ENCODE assay signal across 8 mouse cellular contexts in the genomic region with DNA sequence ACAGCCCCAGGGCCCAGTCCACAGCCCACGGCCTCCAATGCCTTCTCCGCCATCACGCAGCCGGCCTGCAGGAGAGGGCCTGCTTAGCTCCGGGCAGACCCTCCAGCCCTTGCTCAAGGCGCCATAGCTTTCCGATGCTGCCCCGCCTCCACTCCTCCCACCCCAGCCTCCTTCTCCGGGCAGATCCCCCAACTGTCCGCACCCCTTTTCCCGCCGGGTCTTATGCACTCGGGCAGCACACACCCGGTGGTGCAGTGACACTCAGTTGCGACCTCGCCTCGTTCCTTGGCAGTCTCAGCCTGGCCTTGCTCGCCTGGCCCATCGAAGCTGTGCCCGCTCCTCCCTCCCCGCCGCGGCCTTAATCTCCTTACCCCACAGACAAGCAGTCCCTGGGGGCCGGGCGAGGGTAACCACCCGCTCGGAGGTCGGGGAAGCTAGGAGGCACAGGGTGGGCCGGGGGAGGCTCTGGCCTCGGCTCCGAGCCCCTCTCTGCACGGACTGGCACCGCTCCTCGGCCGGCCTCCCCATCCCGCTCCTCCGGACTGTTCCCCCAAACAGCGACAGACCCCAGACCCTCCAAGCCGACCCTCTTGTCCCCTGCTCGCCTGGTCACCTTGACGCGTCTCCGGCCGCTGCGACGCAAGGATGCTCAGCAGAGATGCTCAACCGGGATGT. TPM values are rescaled to one million over a fixed set of nuclear protein-coding genes. Genes with fewer than 3 reads are reported as not detected.
A peak's percentile ranks its signal among the peaks of the same experiment; 100 is the strongest.
DNase-seq lines count a peak whose midpoint lies in the region; ATAC-seq and TF ChIP-seq lines count a peak whose summit lies in the region.

No protein-coding gene starts in this region.

- peak; percentile 28 for ATAC-seq in heart, embryonic 11.5 days (replicated peaks; ENCODE audit: insufficient number of reproducible peaks, low FRiP score, low TSS enrichment)
- ATAC-seq in heart, embryonic 16.5 days (replicated peaks; ENCODE audit: extremely low read depth, insufficient read depth, low FRiP score), result no peak; the same call in 1 of the 2 replicates
- ATAC-seq in liver, embryonic 16.5 days (ENCODE audit: low read depth), result peak; percentile 28

- peak overlapping the region; percentile 81 for H3K9ac ChIP-seq in heart, embryonic 11.5 days (ENCODE audit: low read depth, low read length)
- H3K9ac ChIP-seq in ES-E14 (ENCODE audit: insufficient read depth, low read depth, low read length, poor library complexity, severe bottlenecking), result peak overlapping the region; percentile 53
- peak overlapping the region; percentile 71 for H3K9ac ChIP-seq in heart, embryonic 16.5 days (ENCODE audit: low read length)
- peak overlapping the region; percentile 95 for H3K9ac ChIP-seq in liver, embryonic 16.5 days (ENCODE audit: low read depth, low read length)

- H3K4me2 ChIP-seq in heart, embryonic 11.5 days, result peak overlapping the region; percentile 98
- H3K4me2 ChIP-seq in heart, embryonic 16.5 days (ENCODE audit: low read depth, low read length), result peak overlapping the region; percentile 95
- peak overlapping the region; percentile 88 for H3K4me2 ChIP-seq in liver, embryonic 16.5 days (ENCODE audit: low read depth, low read length)

- WGBS in heart, embryonic 11.5 days (ENCODE audit: insufficient replicate concordance), result under 1% methylated on average over 44 of the region's 47 CpGs
- under 1% methylated on average over 47 of the region's 47 CpGs for WGBS in heart, embryonic 16.5 days
- 2% methylated on average over 47 of the region's 47 CpGs for WGBS in liver, embryonic 16.5 days (ENCODE audit: insufficient replicate concordance)

- no peak for DNase-seq in heart, postnatal 10 days
- DNase-seq in ES-E14 (ENCODE audit: low read depth, low spot score), result no peak
- peak; percentile 43 to 48 for DNase-seq in cerebellum, postnatal 36 days
- DNase-seq in retina, postnatal 1 day, result peak; percentile 79
- no peak for DNase-seq in urinary bladder, adult 2 months (ENCODE audit: low spot score)

- peaks cover 3% of the 10 kb centered on the region for H3K36me3 ChIP-seq in heart, embryonic 11.5 days (ENCODE audit: control insufficient read depth, insufficient read depth, low read length)
- H3K36me3 ChIP-seq in ES-E14 (ENCODE audit: control insufficient read depth, insufficient read depth, low read length, poor library complexity, severe bottlenecking), result no peaks in the 10 kb centered on the region
- peaks cover 8% of the 10 kb centered on the region for H3K36me3 ChIP-seq in heart, embryonic 16.5 days (ENCODE audit: control insufficient read depth, insufficient read depth)
- peaks cover 14% of the 10 kb centered on the region for H3K36me3 ChIP-seq in liver, embryonic 16.5 days (ENCODE audit: control insufficient read depth, insufficient read depth)

- intact Hi-C loops in heart, postnatal 10 days (cut with DNase I), result no loop called here

- H3K27ac ChIP-seq in heart, embryonic 11.5 days (ENCODE audit: low read depth, low read length), result peak overlapping the region; percentile 72
- H3K27ac ChIP-seq in ES-E14 (ENCODE audit: insufficient read depth, low read depth, low read length, poor library complexity, severe bottlenecking), result no peak overlapping the region
- H3K27ac ChIP-seq in heart, embryonic 16.5 days (ENCODE audit: low read length), result no peak overlapping the region
- peak overlapping the region; percentile 96 for H3K27ac ChIP-seq in liver, embryonic 16.5 days (ENCODE audit: low read length)

- in situ Hi-C loops in ES-E14 (cut with MboI; ENCODE audit: low sequenced_read_pairs in 2 of 2, unreplicated experiment in 2 of 2), result no loop called here

- no peaks in the 10 kb centered on the region for H3K9me3 ChIP-seq in heart, embryonic 11.5 days (replicated peaks; ENCODE audit: control insufficient read depth, low read length)
- no peaks in the 10 kb centered on the region for H3K9me3 ChIP-seq in ES-E14 (ENCODE audit: control insufficient read depth, insufficient read depth, low read depth, low read length)
- H3K9me3 ChIP-seq in heart, embryonic 16.5 days (replicated peaks; ENCODE audit: control insufficient read depth, low read length), result no peaks in the 10 kb centered on the region
- no peaks in the 10 kb centered on the region for H3K9me3 ChIP-seq in liver, embryonic 16.5 days (replicated peaks; ENCODE audit: control insufficient read depth, low read length)

- peaks cover 21% of the 10 kb centered on the region for H3K4me1 ChIP-seq in heart, embryonic 11.5 days (ENCODE audit: control insufficient read depth, insufficient read depth, low read length)
- H3K4me1 ChIP-seq in ES-E14 (ENCODE audit: control insufficient read depth in 2 of 2, insufficient read depth in 2 of 2, low read length in 2 of 2, poor library complexity in 1 of 2), result peaks cover 0 to 17% of the 10 kb centered on the region in 2 experiments; a peak in 1 of 4 replicates
- H3K4me1 ChIP-seq in heart, embryonic 16.5 days (ENCODE audit: control insufficient read depth, insufficient read depth, low read length), result peaks cover 18% of the 10 kb centered on the region
- peaks cover 34% of the 10 kb centered on the region for H3K4me1 ChIP-seq in liver, embryonic 16.5 days (ENCODE audit: control insufficient read depth, low read depth, low read length)

- peaks cover 11% of the 10 kb centered on the region for H3K27me3 ChIP-seq in heart, embryonic 11.5 days (ENCODE audit: control insufficient read depth, insufficient read depth, low read length)
- H3K27me3 ChIP-seq in heart, embryonic 16.5 days (ENCODE audit: control insufficient read depth, insufficient read depth, low read length), result peaks cover 4% of the 10 kb centered on the region; the same call in 1 of the 2 replicates
- H3K27me3 ChIP-seq in liver, embryonic 16.5 days (ENCODE audit: control insufficient read depth, insufficient read depth, low read depth, low read length), result no peaks in the 10 kb centered on the region; the same call in 1 of the 2 replicates

- H3K4me3 ChIP-seq in heart, embryonic 11.5 days (ENCODE audit: low read depth, low read length), result peak overlapping the region; percentile 72
- peak overlapping the region; percentile 64 to 78 for H3K4me3 ChIP-seq in ES-E14 (ENCODE audit: insufficient read depth in 1 of 2, low read depth in 1 of 2, low read length in 2 of 2, poor library complexity in 1 of 2, severe bottlenecking in 1 of 2)
- H3K4me3 ChIP-seq in heart, embryonic 16.5 days (ENCODE audit: low read length), result peak overlapping the region; percentile 69
- peak overlapping the region; percentile 75 for H3K4me3 ChIP-seq in liver, embryonic 16.5 days (ENCODE audit: low read depth, low read length)

TF ChIP-seq in ES-E14, 5 proteins besides CTCF, POLR2A, EP300 and RAD21:
- TF ChIP-seq CHD2 (IDR thresholded peaks at IDR 0.05; ENCODE audit: low read depth, low read length) (no peak), HCFC1 (IDR thresholded peaks at IDR 0.05; ENCODE audit: borderline replicate concordance, insufficient read depth, low read length) (no peak), ZC3H11A (IDR thresholded peaks at IDR 0.05; ENCODE audit: borderline replicate concordance, low read depth, low read length) (no peak)

RNA-seq across cellular contexts. Expression of a gene that starts 0.9 kb away (rescaled TPM):
- 2.7 and 3.3 TPM in 2 replicates for polyA plus RNA-seq in heart, embryonic 11.5 days (2014; fragmentation: Nextera tagmentation; extraction: Ambion mirVana)
- 1 to 10 TPM; 1.0 to 1.5 TPM for total RNA-seq in heart, postnatal 10 days (2021)
- 0.45 and 0.53 TPM in 2 replicates for total RNA-seq in ES-E14 (2012; rRNA removed)
- 1.9 and 2.5 TPM in 2 replicates for polyA plus RNA-seq in heart, embryonic 16.5 days (2015; fragmentation: Nextera tagmentation; extraction: Ambion mirVana)
- 16.0 and 17.9 TPM in 2 replicates for polyA plus RNA-seq in liver, embryonic 16.5 days (2015; fragmentation: Nextera tagmentation; extraction: Ambion mirVana)
- 7.6 and 8.9 TPM in 2 replicates for polyA plus RNA-seq in urinary bladder, adult 2 months (2012; rRNA removed)

RNA-seq across cellular contexts. Expression of a gene that starts 17.9 kb away (rescaled TPM):
- polyA plus RNA-seq in heart, embryonic 11.5 days (2014; fragmentation: Nextera tagmentation; extraction: Ambion mirVana), result 15.3 and 15.9 TPM in 2 replicates
- 10 to 100 TPM; 10.0 to 11.1 TPM for total RNA-seq in heart, postnatal 10 days (2021)
- 29.1 and 38.3 TPM in 2 replicates for total RNA-seq in ES-E14 (2012; rRNA removed)
- polyA plus RNA-seq in heart, embryonic 16.5 days (2015; fragmentation: Nextera tagmentation; extraction: Ambion mirVana), result 15.8 and 18.7 TPM in 2 replicates
- 10.1 and 12.6 TPM in 2 replicates for polyA plus RNA-seq in liver, embryonic 16.5 days (2015; fragmentation: Nextera tagmentation; extraction: Ambion mirVana)
- polyA plus RNA-seq in urinary bladder, adult 2 months (2012; rRNA removed), result 20.2 and 22.7 TPM in 2 replicates

RNA-seq across cellular contexts. Expression of a gene that starts 19.1 kb away (rescaled TPM):
- 3.6 and 4.9 TPM in 2 replicates for polyA plus RNA-seq in heart, embryonic 11.5 days (2014; fragmentation: Nextera tagmentation; extraction: Ambion mirVana)
- total RNA-seq in heart, postnatal 10 days (2021), result 10 to 100 TPM; 14.9 to 18.3 TPM
- total RNA-seq in ES-E14 (2012; rRNA removed), result 0.63 and 1.1 TPM in 2 replicates
- polyA plus RNA-seq in heart, embryonic 16.5 days (2015; fragmentation: Nextera tagmentation; extraction: Ambion mirVana), result 7.3 and 7.9 TPM in 2 replicates
- 4.3 and 5.0 TPM in 2 replicates for polyA plus RNA-seq in liver, embryonic 16.5 days (2015; fragmentation: Nextera tagmentation; extraction: Ambion mirVana)
- 9.6 and 13.0 TPM in 2 replicates for polyA plus RNA-seq in urinary bladder, adult 2 months (2012; rRNA removed)

RNA-seq across cellular contexts. Expression of a gene that starts 32.5 kb away (rescaled TPM):
- polyA plus RNA-seq in heart, embryonic 11.5 days (2014; fragmentation: Nextera tagmentation; extraction: Ambion mirVana), result 4.7 and 7.1 TPM in 2 replicates
- total RNA-seq in heart, postnatal 10 days (2021), result 10 to 100 TPM; 14.2 to 17.6 TPM
- total RNA-seq in ES-E14 (2012; rRNA removed), result 9.0 and 13.9 TPM in 2 replicates
- polyA plus RNA-seq in heart, embryonic 16.5 days (2015; fragmentation: Nextera tagmentation; extraction: Ambion mirVana), result 8.2 and 8.6 TPM in 2 replicates
- polyA plus RNA-seq in liver, embryonic 16.5 days (2015; fragmentation: Nextera tagmentation; extraction: Ambion mirVana), result 7.8 and 9.1 TPM in 2 replicates
- 30.5 and 31.4 TPM in 2 replicates for polyA plus RNA-seq in urinary bladder, adult 2 months (2012; rRNA removed)

RNA-seq across cellular contexts. Expression of a gene that starts 36.3 kb away (rescaled TPM):
- not detected in 2 replicates for polyA plus RNA-seq in heart, embryonic 11.5 days (2014; fragmentation: Nextera tagmentation; extraction: Ambion mirVana)
- total RNA-seq in heart, postnatal 10 days (2021), result 1 to 10 TPM; 2.3 to 3.3 TPM
- 0.32 and 1.1 TPM in 2 replicates for total RNA-seq in ES-E14 (2012; rRNA removed)
- polyA plus RNA-seq in heart, embryonic 16.5 days (2015; fragmentation: Nextera tagmentation; extraction: Ambion mirVana), result 0.06 and 0.07 TPM in 2 replicates
- 0.04 and 0.14 TPM in 2 replicates for polyA plus RNA-seq in liver, embryonic 16.5 days (2015; fragmentation: Nextera tagmentation; extraction: Ambion mirVana)
- 0.21 and 0.24 TPM in 2 replicates for polyA plus RNA-seq in urinary bladder, adult 2 months (2012; rRNA removed)

Comparison
In these comparisons a context has a peak if more than half of its experiments do, and no peak if none do; other contexts are left out.
1. H3K27ac ChIP-seq: peak in heart, embryonic 11.5 days (single experiment) and liver, embryonic 16.5 days (single experiment); none in ES-E14 (single experiment) and heart, embryonic 16.5 days (single experiment).
2. DNase-seq: peak in cerebellum, postnatal 36 days (2 of 2) and retina, postnatal 1 day (single experiment); none in heart, postnatal 10 days (0 of 2), ES-E14 (single experiment) and urinary bladder, adult 2 months (single experiment).
3. Peak in every context shown above with its lines, with median percentiles within 50 percentile points of each other: H3K4me2 ChIP-seq, H3K4me3 ChIP-seq and H3K9ac ChIP-seq.